Mouse (Mus musculus) skeletal muscle tissue, adult 2 months (tissue): ENCODE measurements around the gene Slc16a12.

Source experiments
- DNase-seq: peaks from one replicate; pipeline ENCODE4 v3.0.0-alpha.2; 2012; ENCODE audit warnings: low read depth, low spot score

Slc16a12 gene

GRCm38 (mm10) chr19:34726254-34726962 lies 20.7 kb downstream of the Slc16a12 start:
- DNase-seq: no peak

- no peak for DNase-seq
These were observed 21.7 kb downstream of the Slc16a12 start for GRCm38 (mm10) chr19:34725418-34725817.

GRCm38 (mm10) chr19:34724598-34724997 lies 22.5 kb downstream of the Slc16a12 start:
- DNase-seq: no peak

- no peak for DNase-seq
These were observed 24.5 kb downstream of the Slc16a12 start for GRCm38 (mm10) chr19:34722541-34722940.

- DNase-seq: no peak
These were observed 27.0 kb downstream of the Slc16a12 start for GRCm38 (mm10) chr19:34720130-34720529.

- DNase-seq: no peak
These were observed 28.1 kb downstream of the Slc16a12 start for GRCm38 (mm10) chr19:34718963-34719362.

GRCm38 (mm10) chr19:34718478-34718877 lies 28.6 kb downstream of the Slc16a12 start:
- DNase-seq: no peak

GRCm38 (mm10) chr19:34715895-34716294 lies 31.2 kb downstream of the Slc16a12 start:
- DNase-seq: no peak

- DNase-seq: no peak
These were observed 32.8 kb downstream of the Slc16a12 start for GRCm38 (mm10) chr19:34714250-34714666.

- DNase-seq: no peak
These were observed 35.0 kb downstream of the Slc16a12 start for GRCm38 (mm10) chr19:34712050-34712449.

- no peak for DNase-seq
These were observed 38.9 kb downstream of the Slc16a12 start for GRCm38 (mm10) chr19:34708221-34708620.

GRCm38 (mm10) chr19:34707571-34707970 lies 39.5 kb downstream of the Slc16a12 start:
- DNase-seq: no peak

GRCm38 (mm10) chr19:34706261-34706660 lies 40.8 kb downstream of the Slc16a12 start:
- DNase-seq: no peak

- DNase-seq: no peak
These were observed 41.9 kb downstream of the Slc16a12 start for GRCm38 (mm10) chr19:34705141-34705540.

GRCm38 (mm10) chr19:34699300-34699699 lies 47.8 kb downstream of the Slc16a12 start:
- no peak for DNase-seq

- no peak for DNase-seq
These were observed 48.2 kb downstream of the Slc16a12 start for GRCm38 (mm10) chr19:34698852-34699251.

GRCm38 (mm10) chr19:34698432-34698831 lies 48.7 kb downstream of the Slc16a12 start:
- no peak for DNase-seq

- DNase-seq: no peak
These were observed 49.6 kb downstream of the Slc16a12 start for GRCm38 (mm10) chr19:34697461-34697860.

- no peak for DNase-seq
These were observed 50.6 kb downstream of the Slc16a12 start for GRCm38 (mm10) chr19:34696352-34696986.

GRCm38 (mm10) chr19:34691402-34691801 lies 55.7 kb downstream of the Slc16a12 start:
- no peak for DNase-seq

GRCm38 (mm10) chr19:34685530-34685929 lies 61.6 kb downstream of the Slc16a12 start:
- no peak for DNase-seq

- DNase-seq: no peak
These were observed 62.2 kb downstream of the Slc16a12 start for GRCm38 (mm10) chr19:34684857-34685256.

GRCm38 (mm10) chr19:34678428-34678827 lies 68.7 kb downstream of the Slc16a12 start:
- no peak for DNase-seq
